Mouse (Mus musculus): ENCODE data around the gene Kdm2b. TPM values are rescaled to one million over a fixed set of nuclear protein-coding genes. Genes with fewer than 3 reads are reported as not detected.

The Kdm2b gene
- 62.5 and 67.7 TPM in 2 replicates for polyA plus RNA-seq (2015; fragmentation: Nextera tagmentation; extraction: Ambion mirVana)

GRCm38 (mm10) chr5:122989551-122990330 is at the start of gene Kdm2b:
TSS of gene Kdm2b (minus strand) at chr5:122989823.

GRCm38 (mm10) chr5:123014753-123015701 is 25.4 kb upstream of the Kdm2b start, which contains the start of gene Orai1:
TSS of gene Orai1 (plus strand) at chr5:123015074.

GRCm38 (mm10) chr5:122849521-122850318 is 139.9 kb downstream of the Kdm2b start, which contains the start of gene Rnf34:
TSS of gene Rnf34 (plus strand) at chr5:122850048.

GRCm38 (mm10) chr5:122820777-122821523 is 168.7 kb downstream of the Kdm2b start, which contains the start of gene Anapc5:
TSS of gene Anapc5 (minus strand) at chr5:122821339.

Other genes starting within 250 kb of the Kdm2b start
- 58.0 and 60.7 TPM in 2 replicates for gene Camkk2, start 210.4 kb downstream of the Kdm2b start, polyA plus RNA-seq (2015; fragmentation: Nextera tagmentation; extraction: Ambion mirVana)
- gene Anapc5, start 168.5 kb downstream of the Kdm2b start, polyA plus RNA-seq (2015; fragmentation: Nextera tagmentation; extraction: Ambion mirVana) = 300 and 325 TPM in 2 replicates
- 38.2 and 38.9 TPM in 2 replicates for gene Rnf34, start 139.8 kb downstream of the Kdm2b start, polyA plus RNA-seq (2015; fragmentation: Nextera tagmentation; extraction: Ambion mirVana)
- 21.3 and 25.7 TPM in 2 replicates for gene Orai1, start 25.3 kb upstream of the Kdm2b start, polyA plus RNA-seq (2015; fragmentation: Nextera tagmentation; extraction: Ambion mirVana)
- gene Morn3, start 57.2 kb upstream of the Kdm2b start, polyA plus RNA-seq (2015; fragmentation: Nextera tagmentation; extraction: Ambion mirVana) = 1.0 and 1.1 TPM in 2 replicates
- 14.9 and 17.1 TPM in 2 replicates for gene Tmem120b, start 78.6 kb upstream of the Kdm2b start, polyA plus RNA-seq (2015; fragmentation: Nextera tagmentation; extraction: Ambion mirVana)
- gene Rhof, start 142.9 kb upstream of the Kdm2b start, polyA plus RNA-seq (2015; fragmentation: Nextera tagmentation; extraction: Ambion mirVana) = 47.6 and 50.3 TPM in 2 replicates
- 9.2 and 11.1 TPM in 2 replicates for gene Setd1b, start 152.4 kb upstream of the Kdm2b start, polyA plus RNA-seq (2015; fragmentation: Nextera tagmentation; extraction: Ambion mirVana)
- gene Psmd9, start 179.6 kb upstream of the Kdm2b start, polyA plus RNA-seq (2015; fragmentation: Nextera tagmentation; extraction: Ambion mirVana) = 75.8 and 76.3 TPM in 2 replicates
- gene Hpd, start 192.9 kb upstream of the Kdm2b start, polyA plus RNA-seq (2015; fragmentation: Nextera tagmentation; extraction: Ambion mirVana) = not detected in 2 replicates